Mouse (Mus musculus) MEL (cell line): ENCODE measurements around the gene Rln3.

Experiments used
- BHLHE40 ChIP-seq: IDR thresholded peaks from 2 replicates; pipeline ENCODE4 v1.6.1; 2012; ENCODE audit warnings: low read depth, mild to moderate bottlenecking, inconsistent platforms, low read length, improper control_type of control experiment, borderline replicate concordance
- CTCF ChIP-seq, 3 experiments: IDR thresholded peaks in 2 of 3; conservative IDR thresholded peaks in 1 of 3; 2 replicates each; pipeline ENCODE4 v1.5.1; 2011 to 2012; ENCODE audit warnings: low read length in 3 of 3, low read depth in 2 of 3, mild to moderate bottlenecking in 2 of 3, improper control_type of control experiment in 1 of 3, inconsistent platforms in 1 of 3, mixed read lengths in 1 of 3, moderate library complexity in 1 of 3; ENCODE audit not compliant: control insufficient read depth in 1 of 3, insufficient read depth in 1 of 3, poor library complexity in 1 of 3, severe bottlenecking in 1 of 3
- HCFC1 ChIP-seq: IDR thresholded peaks from 2 replicates; pipeline ENCODE4 v1.6.1; 2012; ENCODE audit warnings: low read depth, mild to moderate bottlenecking, inconsistent platforms, low read length, improper control_type of control experiment, moderate library complexity
- RCOR1 ChIP-seq: IDR thresholded peaks from 2 replicates; pipeline ENCODE4 v1.6.1; 2012; ENCODE audit warnings: low read depth, mild to moderate bottlenecking, inconsistent platforms, low read length, improper control_type of control experiment

- TF ChIP-seq BHLHE40 (no peak), RCOR1 (no peak), CTCF (IDR thresholded peaks at IDR 0.05 in 2 of 3, conservative IDR thresholded peaks at IDR 0.05 in 1 of 3; ENCODE audit: control insufficient read depth in 1 of 3, insufficient read depth in 1 of 3, low read depth in 2 of 3, low read length in 3 of 3, poor library complexity in 1 of 3, severe bottlenecking in 1 of 3) (peak in 2 of 3 experiments; percentile 31 to 37; a peak in 3 of 6 replicates), HCFC1 (no peak)
Observed at GRCm38 (mm10) chr8:84015833-84016232, 29.0 kb downstream of the Rln3 start.
